Mouse (Mus musculus) embryonic facial prominence, embryonic 11.5 days (tissue): ENCODE data around the gene Btbd35f21. TPM values are rescaled to one million over a fixed set of nuclear protein-coding genes. Genes with fewer than 3 reads are reported as not detected.
"Not testable (repeated sequence)": the region's sequence is repeated elsewhere in the genome, so short reads cannot be mapped to it uniquely, and the experiment has no call there.

Experiments
- ATAC-seq: fragments of 200-750 bp; cut with Nextera tagmentation; replicated peaks from 2 replicates; pipeline ENCODE4 v1.8.0; 2017; ENCODE audit warnings: low read depth; ENCODE audit not compliant: insufficient number of reproducible peaks, low FRiP score, low TSS enrichment
- DNase-seq: peaks from one replicate; pipeline ENCODE4 v3.0.0-alpha.2; 2015; ENCODE audit warnings: low spot score
- H3K27ac ChIP-seq: fragments of 300-500 bp; sonication (generic); replicated peaks from 2 replicates; pipeline ENCODE4 v1.5.1; 2014; ENCODE audit warnings: mild to moderate bottlenecking, low read depth, low read length, control low read depth
- H3K27me3 ChIP-seq: fragments of 300-500 bp; sonication (generic); 2 replicates; pipeline ENCODE4 v1.6.1; 2014; ENCODE audit warnings: mild to moderate bottlenecking, low read length, moderate library complexity, mixed read lengths; ENCODE audit not compliant: control insufficient read depth, insufficient read depth
- H3K36me3 ChIP-seq: fragments of 300-500 bp; sonication (generic); replicated peaks from 2 replicates; pipeline ENCODE4 v1.6.1; 2014; ENCODE audit warnings: low read depth, mild to moderate bottlenecking, low read length, moderate library complexity, mixed read lengths; ENCODE audit not compliant: control insufficient read depth, insufficient read depth
- H3K4me1 ChIP-seq: fragments of 300-500 bp; sonication (generic); 2 replicates; pipeline ENCODE4 v1.6.1; 2014; ENCODE audit warnings: low read length, mixed read lengths; ENCODE audit not compliant: control insufficient read depth, insufficient read depth
- H3K4me2 ChIP-seq: fragments of 300-500 bp; sonication (generic); 2 replicates; pipeline ENCODE4 v1.6.1; 2014; ENCODE audit warnings: low read depth, mild to moderate bottlenecking, control low read depth, low read length, moderate library complexity
- H3K4me3 ChIP-seq: fragments of 300-500 bp; sonication (generic); 2 replicates; pipeline ENCODE4 v1.5.1; 2014; ENCODE audit warnings: low read depth, low read length, control low read depth
- H3K9ac ChIP-seq: fragments of 300-500 bp; sonication (generic); replicated peaks from 2 replicates; pipeline ENCODE4 v1.6.1; 2014; ENCODE audit warnings: mild to moderate bottlenecking, control low read depth, low read length
- H3K9me3 ChIP-seq: fragments of 300-500 bp; sonication (generic); replicated peaks from 2 replicates; pipeline ENCODE4 v1.6.1; 2016; ENCODE audit warnings: mild to moderate bottlenecking, low read length, inconsistent platforms, mixed read lengths; ENCODE audit not compliant: control insufficient read depth
- WGBS: fragments of 180-500 bp; shearing (Covaris S2); extraction: QIAGEN DNeasy Blood & Tissue Kit; methylation state at CpG from one replicate; pipeline ENCODE4 v1.1.7; 2014; 5-methylcytosine and 5-hydroxymethylcytosine counted together
- polyA plus RNA-seq: library from polyadenylated mRNA; unstranded; fragments of >200 nt; fragmentation: Nextera tagmentation; extraction: Ambion mirVana; gene quantifications from 2 replicates; pipeline ENCODE4 v1.2.1, GENCODE M21; 2014

The Btbd35f21 gene
- not detected in 2 replicates for polyA plus RNA-seq

GRCm38 (mm10) chrX:32725809-32726208 lies at the start of gene Btbd35f21:
Gene Btbd35f21 (plus strand): TSS chrX:32726109.
- not testable (repeated sequence) for ATAC-seq, H3K9me3 ChIP-seq, H3K4me1 ChIP-seq, DNase-seq, H3K9ac ChIP-seq, H3K36me3 ChIP-seq, H3K4me3 ChIP-seq, H3K4me2 ChIP-seq, H3K27me3 ChIP-seq, H3K27ac ChIP-seq
- no CpG with 5 or more reads among the region's 2 CpGs for WGBS

Other genes with a start within 250 kb of the Btbd35f21 start
- not detected in 2 replicates for gene Btbd35f1, start 166.1 kb upstream of the Btbd35f21 start, polyA plus RNA-seq
- not detected in 2 replicates for gene Gm5926, start 75.4 kb upstream of the Btbd35f21 start, polyA plus RNA-seq
- not detected in 2 replicates for gene Btbd35f30, start 168.5 kb downstream of the Btbd35f21 start, polyA plus RNA-seq
- not detected in 2 replicates for gene Gm21789, start 215.7 kb downstream of the Btbd35f21 start, polyA plus RNA-seq
- gene Btbd35f5, start 247.8 kb downstream of the Btbd35f21 start, polyA plus RNA-seq, result not detected in 2 replicates